Mouse (Mus musculus): ENCODE data around the gene Nfe2l1. TPM values are rescaled to one million over a fixed set of nuclear protein-coding genes. Genes with fewer than 3 reads are reported as not detected.
"Not testable (repeated sequence)": the region's sequence is repeated elsewhere in the genome, so short reads cannot be mapped to it uniquely, and the experiment has no call there.

Gene Nfe2l1
- polyA plus RNA-seq, 1 experiment from 2014 or later = 67.2 TPM

DNA sequence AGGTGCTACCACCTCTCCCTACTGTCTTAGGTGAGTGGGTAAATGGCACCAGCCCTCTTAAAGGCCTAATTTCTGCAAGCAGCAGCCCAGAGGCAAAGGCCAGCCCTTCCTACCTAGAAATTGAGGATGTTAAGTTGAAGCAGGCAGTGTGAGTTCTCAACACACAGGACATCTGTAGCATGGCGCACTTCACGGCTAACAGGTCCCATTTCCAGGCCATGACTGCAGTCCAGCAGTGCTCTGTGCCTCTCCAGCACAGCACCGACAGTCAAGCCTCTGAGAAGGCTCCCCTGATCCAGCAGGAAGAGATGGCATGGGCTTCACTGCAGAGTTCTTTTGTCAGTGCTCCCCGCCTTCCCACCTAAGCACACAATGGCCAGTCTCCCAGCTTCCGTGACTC lies 12.8 kb downstream of the Nfe2l1 start:
- no peak for ATAC-seq (ENCODE audit: extremely low read depth, insufficient number of reproducible peaks, low FRiP score, low TSS enrichment)
- Histone ChIP-seq H3K36me3 (peaks cover 94% of the 10 kb centered on the region), H3K9me3 (no peaks in the 10 kb centered on the region), H3K4me3 (no peak overlapping the region), H3K27me3 (replicated peaks) (no peaks in the 10 kb centered on the region), H3K27ac (replicated peaks) (no peak overlapping the region), H3K4me2 (no peak overlapping the region), H3K4me1 (no peaks in the 10 kb centered on the region), H3K9ac (no peak overlapping the region)
- 89% methylated on average over 5 of the region's 5 CpGs for WGBS

- WGBS = 93% methylated on average over 1 of the region's 1 CpGs
- Histone ChIP-seq H3K9ac (no peak overlapping the region), H3K4me3 (no peak overlapping the region), H3K4me1 (no peaks in the 10 kb centered on the region), H3K27me3 (replicated peaks) (no peaks in the 10 kb centered on the region), H3K36me3 (peaks cover 94% of the 10 kb centered on the region), H3K27ac (replicated peaks) (no peak overlapping the region), H3K9me3 (no peaks in the 10 kb centered on the region), H3K4me2 (no peak overlapping the region)
- ATAC-seq (ENCODE audit: extremely low read depth, insufficient number of reproducible peaks, low FRiP score, low TSS enrichment) = no peak
These were observed 13.3 kb downstream of the Nfe2l1 start for GRCm38 (mm10) chr11:96816494-96816893.

DNA sequence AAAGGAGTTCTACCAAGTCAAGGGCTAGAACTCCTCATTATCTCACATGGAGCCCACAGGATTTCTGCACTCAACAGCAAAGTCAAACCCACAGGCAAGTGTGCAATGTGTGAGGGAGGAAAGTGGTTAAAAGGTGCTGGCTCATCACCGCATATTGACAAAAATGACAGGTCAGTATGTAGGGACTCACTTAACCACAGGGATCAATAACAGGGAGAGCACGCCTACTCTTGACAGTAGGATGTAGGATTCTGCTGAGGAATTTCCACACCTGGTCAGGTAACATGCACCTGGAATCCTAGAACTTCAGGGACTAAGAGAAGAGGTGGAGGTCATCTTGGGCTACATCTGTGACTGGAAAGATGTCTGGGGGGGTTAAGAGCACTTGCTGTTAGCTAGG lies 13.9 kb downstream of the Nfe2l1 start:
- ATAC-seq (ENCODE audit: extremely low read depth, insufficient number of reproducible peaks, low FRiP score, low TSS enrichment) = no peak
- Histone ChIP-seq H3K4me1 (no peaks in the 10 kb centered on the region), H3K9me3 (no peaks in the 10 kb centered on the region), H3K4me3 (no peak overlapping the region), H3K27me3 (replicated peaks) (no peaks in the 10 kb centered on the region), H3K4me2 (no peak overlapping the region), H3K27ac (replicated peaks) (no peak overlapping the region), H3K36me3 (peaks cover 94% of the 10 kb centered on the region), H3K9ac (no peak overlapping the region)
- WGBS = 94% methylated on average over 2 of the region's 2 CpGs

- Histone ChIP-seq H3K4me2 (no peak overlapping the region), H3K27me3 (replicated peaks) (no peaks in the 10 kb centered on the region), H3K4me1 (no peaks in the 10 kb centered on the region), H3K36me3 (peaks cover 94% of the 10 kb centered on the region), H3K27ac (replicated peaks) (no peak overlapping the region), H3K9me3 (no peaks in the 10 kb centered on the region), H3K4me3 (no peak overlapping the region), H3K9ac (no peak overlapping the region)
- no peak for ATAC-seq (ENCODE audit: extremely low read depth, insufficient number of reproducible peaks, low FRiP score, low TSS enrichment)
- WGBS = 78% methylated on average over 2 of the region's 2 CpGs
These were observed 15.3 kb downstream of the Nfe2l1 start for GRCm38 (mm10) chr11:96814443-96814842.

GRCm38 (mm10) chr11:96813920-96814319 lies 15.8 kb downstream of the Nfe2l1 start:
- WGBS = 85% methylated on average over 5 of the region's 5 CpGs
- H3K36me3 ChIP-seq = peaks cover 94% of the 10 kb centered on the region

DNA sequence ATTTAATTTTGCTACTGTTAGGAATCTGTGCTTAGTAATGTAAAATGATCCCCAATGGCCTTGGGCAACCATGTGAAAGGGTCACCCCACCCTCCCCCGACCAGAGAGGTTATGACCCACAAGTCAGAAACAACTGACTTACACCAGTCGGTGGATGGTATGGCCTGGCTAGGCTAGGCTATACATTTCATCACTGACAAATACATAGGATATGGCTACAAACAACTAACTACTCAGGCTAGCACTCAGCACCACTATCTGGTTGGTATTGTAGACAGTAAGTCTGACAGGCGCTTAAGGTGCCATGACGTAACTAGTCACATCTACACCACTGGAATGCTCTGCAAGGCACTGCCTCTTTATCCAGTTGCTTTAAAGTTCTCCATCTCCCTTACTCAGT lies 16.3 kb downstream of the Nfe2l1 start:
- peaks cover 94% of the 10 kb centered on the region for H3K36me3 ChIP-seq

More at GRCm38 (mm10) chr11:96813920-96814319, 15.8 kb downstream of the Nfe2l1 start:
- no peak for ATAC-seq (ENCODE audit: extremely low read depth, insufficient number of reproducible peaks, low FRiP score, low TSS enrichment)
- no peak overlapping the region for H3K9ac ChIP-seq
- no peaks in the 10 kb centered on the region for H3K27me3 ChIP-seq (replicated peaks)
- no peak overlapping the region for H3K27ac ChIP-seq (replicated peaks)
- H3K4me3 ChIP-seq = no peak overlapping the region
- no peak overlapping the region for H3K4me2 ChIP-seq
- no peaks in the 10 kb centered on the region for H3K9me3 ChIP-seq
- no peaks in the 10 kb centered on the region for H3K4me1 ChIP-seq

DNA sequence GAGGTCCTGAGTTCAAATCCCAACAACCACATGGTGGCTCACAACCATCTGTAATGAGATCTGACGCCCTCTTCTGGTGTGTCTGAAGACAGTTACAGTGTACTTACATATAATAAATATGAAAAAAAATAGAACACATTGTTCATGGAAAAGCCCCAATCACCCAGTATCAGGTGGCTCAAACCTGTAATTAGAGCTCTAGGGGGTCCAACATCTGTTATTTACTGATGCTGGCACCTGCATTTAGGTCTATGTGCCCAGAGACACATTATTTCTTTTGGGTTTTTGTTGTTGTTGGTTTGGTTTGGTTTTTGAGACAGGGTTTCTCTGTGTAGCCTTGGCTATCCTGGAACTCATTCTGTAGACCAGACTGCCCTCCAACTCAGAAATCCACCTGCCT lies 18.6 kb downstream of the Nfe2l1 start:
- not testable (repeated sequence) for H3K9me3 ChIP-seq; H3K4me2 ChIP-seq; ATAC-seq (ENCODE audit: extremely low read depth, insufficient number of reproducible peaks, low FRiP score, low TSS enrichment); H3K4me3 ChIP-seq; H3K9ac ChIP-seq; H3K4me1 ChIP-seq; H3K27ac ChIP-seq (replicated peaks); H3K27me3 ChIP-seq (replicated peaks)
- 82% methylated on average over 1 of the region's 1 CpGs for WGBS
- H3K36me3 ChIP-seq = peaks cover 91% of the 10 kb centered on the region

More for the DNA sequence above, 16.3 kb downstream of the Nfe2l1 start:
- no peaks in the 10 kb centered on the region for H3K9me3 ChIP-seq
- H3K27ac ChIP-seq (replicated peaks) = no peak overlapping the region
- no peak overlapping the region for H3K9ac ChIP-seq
- ATAC-seq (ENCODE audit: extremely low read depth, insufficient number of reproducible peaks, low FRiP score, low TSS enrichment) = no peak
- no peaks in the 10 kb centered on the region for H3K27me3 ChIP-seq (replicated peaks)
- no peaks in the 10 kb centered on the region for H3K4me1 ChIP-seq
- H3K4me3 ChIP-seq = no peak overlapping the region
- H3K4me2 ChIP-seq = no peak overlapping the region
- WGBS = 76% methylated on average over 4 of the region's 4 CpGs

- Histone ChIP-seq H3K36me3 (peaks cover 92% of the 10 kb centered on the region), H3K27ac (replicated peaks) (no peak overlapping the region)
- 91% methylated on average over 6 of the region's 6 CpGs for WGBS
These were observed 20.1 kb downstream of the Nfe2l1 start for GRCm38 (mm10) chr11:96809562-96810235.

DNA sequence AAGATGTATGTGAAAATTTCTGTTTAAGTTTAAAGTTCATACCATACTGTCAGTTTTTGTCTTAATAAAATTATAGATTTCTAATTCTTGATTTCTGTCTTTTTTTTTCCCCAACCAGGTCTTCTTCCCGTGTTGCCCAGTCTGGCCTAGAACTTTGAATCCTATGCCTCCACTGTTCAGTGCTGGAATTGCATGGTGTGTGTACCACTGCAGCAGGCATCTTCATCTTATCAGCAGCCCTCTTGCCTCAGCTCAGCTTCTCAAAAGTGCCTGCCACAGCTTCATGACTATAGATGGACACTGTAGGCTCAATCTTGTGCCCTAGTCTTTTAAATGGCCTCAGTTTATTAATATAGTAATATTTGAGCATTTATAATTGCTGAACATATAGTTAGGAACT lies 21.7 kb downstream of the Nfe2l1 start:
- Histone ChIP-seq H3K4me2 (no peak overlapping the region), H3K9ac (no peak overlapping the region), H3K9me3 (no peaks in the 10 kb centered on the region), H3K4me1 (no peaks in the 10 kb centered on the region), H3K36me3 (peaks cover 96% of the 10 kb centered on the region), H3K4me3 (no peak overlapping the region), H3K27ac (replicated peaks) (no peak overlapping the region), H3K27me3 (replicated peaks) (no peaks in the 10 kb centered on the region)
- WGBS = 50% methylated on average over 1 of the region's 1 CpGs
- no peak for ATAC-seq (ENCODE audit: extremely low read depth, insufficient number of reproducible peaks, low FRiP score, low TSS enrichment)

More at GRCm38 (mm10) chr11:96809562-96810235, 20.1 kb downstream of the Nfe2l1 start:
- no peak overlapping the region for H3K9ac ChIP-seq
- no peak overlapping the region for H3K4me2 ChIP-seq
- H3K4me3 ChIP-seq = no peak overlapping the region
- no peaks in the 10 kb centered on the region for H3K4me1 ChIP-seq
- ATAC-seq (ENCODE audit: extremely low read depth, insufficient number of reproducible peaks, low FRiP score, low TSS enrichment) = no peak
- H3K27me3 ChIP-seq (replicated peaks) = no peaks in the 10 kb centered on the region
- no peaks in the 10 kb centered on the region for H3K9me3 ChIP-seq

GRCm38 (mm10) chr11:96805606-96806005 lies 24.2 kb downstream of the Nfe2l1 start:
- peaks cover 96% of the 10 kb centered on the region for H3K36me3 ChIP-seq
- no peak overlapping the region for H3K4me3 ChIP-seq
- H3K4me1 ChIP-seq = no peaks in the 10 kb centered on the region; the same call in 1 of the 2 replicates
- no peak overlapping the region for H3K9ac ChIP-seq
- no peak for ATAC-seq (ENCODE audit: extremely low read depth, insufficient number of reproducible peaks, low FRiP score, low TSS enrichment)
- no peak overlapping the region for H3K4me2 ChIP-seq
- no peaks in the 10 kb centered on the region for H3K27me3 ChIP-seq (replicated peaks)
- H3K9me3 ChIP-seq = no peaks in the 10 kb centered on the region
- WGBS = 93% methylated on average over 5 of the region's 5 CpGs
- H3K27ac ChIP-seq (replicated peaks) = no peak overlapping the region

- Histone ChIP-seq H3K27ac (replicated peaks) (no peak overlapping the region), H3K9ac (no peak overlapping the region), H3K36me3 (peaks cover 89% of the 10 kb centered on the region), H3K4me1 (peaks cover under 1% of the 10 kb centered on the region; the same call in 1 of the 2 replicates), H3K27me3 (replicated peaks) (no peaks in the 10 kb centered on the region), H3K4me2 (no peak overlapping the region), H3K4me3 (no peak overlapping the region), H3K9me3 (no peaks in the 10 kb centered on the region)
- WGBS = 90% methylated on average over 2 of the region's 2 CpGs
- ATAC-seq (ENCODE audit: extremely low read depth, insufficient number of reproducible peaks, low FRiP score, low TSS enrichment) = no peak
These were observed 30.3 kb downstream of the Nfe2l1 start for GRCm38 (mm10) chr11:96799511-96799910.

GRCm38 (mm10) chr11:96796586-96796985 lies 33.2 kb downstream of the Nfe2l1 start:
- no peak overlapping the region for H3K27ac ChIP-seq (replicated peaks)
- H3K4me1 ChIP-seq = peaks cover 28% of the 10 kb centered on the region
- ATAC-seq (ENCODE audit: extremely low read depth, insufficient number of reproducible peaks, low FRiP score, low TSS enrichment) = no peak
- no peak overlapping the region for H3K4me3 ChIP-seq
- H3K9me3 ChIP-seq = no peaks in the 10 kb centered on the region
- no peaks in the 10 kb centered on the region for H3K27me3 ChIP-seq (replicated peaks)
- WGBS = 74% methylated on average over 1 of the region's 1 CpGs
- peaks cover 68% of the 10 kb centered on the region for H3K36me3 ChIP-seq
- no peak overlapping the region for H3K9ac ChIP-seq
- no peak overlapping the region for H3K4me2 ChIP-seq
